Mouse (Mus musculus) ZHBTc4 (cell line): ENCODE measurements at regions not wholly inside any gene's neighbourhood (a gene's known extent, or its start where the extent isn't known, plus 50 kb on each side); places are given as distances from the start of the nearest gene placed in this dataset.

Source experiments
- DNase-seq: peaks from one replicate; pipeline ENCODE4 v3.0.0-alpha.2; 2011; ENCODE audit warnings: low read depth, low spot score

DNA sequence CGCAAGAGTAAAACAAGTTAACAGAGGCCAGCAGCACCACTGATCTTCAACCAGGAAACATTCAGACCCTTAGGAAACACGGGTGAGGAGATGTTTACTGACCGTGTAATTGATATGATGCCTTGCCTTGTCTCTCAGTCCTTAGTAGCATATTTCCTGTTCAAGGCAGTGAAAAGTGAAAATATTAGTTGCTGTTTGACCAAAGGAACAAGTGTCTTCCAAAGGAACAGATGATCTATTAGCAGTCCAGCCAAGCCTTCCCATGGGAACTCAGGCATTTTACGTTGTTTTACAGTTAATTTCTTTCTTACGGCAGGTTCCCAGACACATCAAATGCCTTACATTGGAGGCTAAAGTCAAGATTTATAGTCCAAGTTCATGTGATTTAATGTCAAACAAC lies 321.3 kb upstream of the Jag1 start:
- no peak for DNase-seq

- no peak for DNase-seq
Measured at GRCm38 (mm10) chr2:137436161-137436560, 319.7 kb upstream of the Jag1 start.

- DNase-seq = no peak
Measured at GRCm38 (mm10) chr2:137422656-137423055, 306.2 kb upstream of the Jag1 start.

DNA sequence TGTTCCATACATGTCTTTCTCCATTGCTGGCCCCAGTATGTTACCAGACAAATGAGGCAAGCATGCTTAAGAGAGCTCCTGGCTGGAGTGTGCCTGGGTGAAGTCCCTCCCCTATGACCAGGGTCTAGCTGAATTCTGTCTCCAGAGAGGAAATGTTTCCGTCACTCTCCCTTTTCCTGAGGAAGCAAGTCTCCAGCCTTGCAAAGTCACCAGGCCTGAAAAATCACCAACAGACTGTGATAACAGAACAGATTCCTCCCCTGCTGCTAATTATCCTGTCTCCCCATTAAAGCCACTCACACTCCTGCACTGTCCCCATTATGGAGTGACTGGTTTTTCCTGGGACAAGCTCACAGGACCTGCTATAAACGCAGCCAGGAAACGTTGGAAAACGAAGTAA lies 303.2 kb upstream of the Jag1 start:
- no peak for DNase-seq

- no peak for DNase-seq
Measured at GRCm38 (mm10) chr2:137417691-137418090, 301.2 kb upstream of the Jag1 start.

- DNase-seq = peak; percentile 3
Measured at GRCm38 (mm10) chr2:137413432-137413831, 297.0 kb upstream of the Jag1 start.

GRCm38 (mm10) chr2:137409611-137410010 lies 293.2 kb upstream of the Jag1 start:
- no peak for DNase-seq

DNA sequence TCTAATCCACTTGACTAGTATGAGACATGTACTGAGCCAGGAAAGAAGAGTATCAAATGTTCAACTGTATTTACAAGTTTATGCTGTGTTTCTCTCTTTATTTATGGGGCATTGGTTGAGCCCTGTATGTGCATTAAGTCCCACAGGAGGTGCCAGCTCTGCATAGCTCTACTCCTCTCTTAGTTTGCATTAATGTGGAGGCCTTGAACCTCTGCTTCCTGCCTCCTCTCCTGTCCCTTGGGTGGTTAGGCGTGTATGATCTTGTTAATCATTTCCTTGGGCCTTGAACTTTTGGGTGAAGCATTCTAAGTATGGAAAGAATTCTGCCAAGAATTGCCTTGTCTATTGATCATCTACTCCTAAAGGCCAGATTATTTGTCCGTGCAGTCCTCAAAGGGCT lies 291.9 kb upstream of the Jag1 start:
- DNase-seq = no peak

GRCm38 (mm10) chr2:137393486-137393885 lies 277.0 kb upstream of the Jag1 start:
- no peak for DNase-seq

DNA sequence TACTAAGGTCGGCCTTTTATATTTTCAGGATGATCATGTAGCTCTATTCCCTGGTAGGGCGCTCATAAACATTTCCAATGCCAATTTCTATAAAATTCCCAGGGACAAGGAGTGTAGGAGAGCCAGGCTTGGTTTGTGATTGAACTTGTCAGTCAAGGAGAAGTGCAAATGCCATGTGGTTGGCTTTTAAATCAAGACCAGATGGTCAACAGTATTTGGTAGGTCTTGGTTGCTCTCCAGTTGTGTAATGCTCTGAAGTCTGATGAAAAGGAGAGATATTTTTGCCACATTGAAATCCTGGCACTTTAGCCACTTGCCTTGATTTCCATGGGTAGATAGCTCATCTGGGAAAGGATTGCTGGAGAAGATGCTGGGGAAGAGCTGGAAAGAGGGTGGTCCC lies 263.4 kb upstream of the Jag1 start:
- DNase-seq = no peak

GRCm38 (mm10) chr2:137375346-137375745 lies 258.9 kb upstream of the Jag1 start:
- DNase-seq = no peak

DNA sequence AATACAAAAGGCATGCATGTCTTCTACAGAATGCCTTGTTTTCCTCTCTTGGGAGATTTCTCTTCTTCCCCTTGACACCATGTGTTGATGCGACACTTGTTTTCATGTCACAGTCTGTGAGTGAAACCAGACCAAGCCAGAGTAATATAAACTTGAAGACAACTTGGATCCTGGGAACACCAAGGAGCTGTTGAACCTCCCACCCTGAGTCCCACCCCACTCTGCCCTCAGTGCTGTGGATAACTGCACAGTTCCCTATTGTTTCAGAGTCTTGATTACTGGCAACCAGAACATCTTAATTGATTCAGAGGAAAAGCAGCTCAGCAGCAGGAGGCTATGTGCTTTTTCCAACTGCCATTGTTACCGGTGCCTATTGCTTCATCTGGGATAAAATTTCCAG lies 254.6 kb upstream of the Jag1 start:
- DNase-seq = no peak

GRCm38 (mm10) chr2:137363006-137363405 lies 246.6 kb upstream of the Jag1 start:
- DNase-seq = no peak

DNA sequence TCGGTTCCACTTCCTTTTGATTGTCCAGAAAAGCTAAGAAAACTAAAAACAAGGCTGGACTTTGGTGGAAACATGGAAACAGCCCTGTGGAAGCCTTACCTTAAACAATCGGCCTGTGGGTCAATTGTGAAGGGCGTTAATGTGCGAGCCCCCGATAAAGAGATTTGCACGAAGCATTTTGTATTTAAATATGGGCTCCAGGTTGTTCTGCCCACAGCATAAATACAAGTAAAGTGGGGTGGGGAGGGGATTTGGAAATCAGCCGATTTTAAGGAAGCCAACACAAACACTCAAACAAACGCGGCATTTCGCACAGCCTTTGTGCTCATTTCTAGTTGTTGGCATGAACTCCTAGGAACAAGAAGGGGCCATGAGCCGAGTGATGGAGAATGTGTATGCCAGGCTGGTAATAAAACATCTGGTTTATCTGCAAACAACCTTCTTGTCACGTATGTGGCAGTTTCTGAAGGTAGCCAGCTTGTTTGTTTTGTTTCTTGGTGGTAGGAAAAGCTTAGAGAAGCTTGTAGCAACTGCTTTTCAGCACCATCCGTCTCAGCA lies 240.8 kb upstream of the Jag1 start:
- no peak for DNase-seq

DNA sequence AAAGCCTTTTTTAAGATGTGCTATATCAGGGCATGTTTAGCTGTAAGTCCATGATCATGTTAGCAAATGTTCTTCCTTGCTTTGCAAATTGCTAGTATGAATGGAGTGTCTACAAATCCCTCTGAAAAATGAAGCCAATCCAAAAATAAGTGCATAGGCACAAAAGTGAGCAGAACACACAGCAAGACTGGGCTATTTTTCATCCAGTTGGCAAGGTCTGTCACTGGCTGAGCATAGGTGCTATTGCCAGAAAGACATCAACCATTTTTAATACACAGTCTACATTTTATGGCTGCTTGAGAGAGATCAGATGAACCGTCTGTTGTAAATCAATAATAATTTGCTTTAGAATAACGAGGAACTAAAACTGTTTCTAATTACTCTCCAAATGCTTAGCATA lies 227.3 kb upstream of the Jag1 start:
- no peak for DNase-seq

- DNase-seq = no peak
Measured at GRCm38 (mm10) chr2:137329995-137330394, 213.6 kb upstream of the Jag1 start.

- DNase-seq = no peak
Measured at GRCm38 (mm10) chr2:137323445-137323844, 207.0 kb upstream of the Jag1 start.

GRCm38 (mm10) chr2:137310511-137310910 lies 194.1 kb upstream of the Jag1 start:
- DNase-seq = no peak

GRCm38 (mm10) chr2:137308116-137308515 lies 191.7 kb upstream of the Jag1 start:
- no peak for DNase-seq

DNA sequence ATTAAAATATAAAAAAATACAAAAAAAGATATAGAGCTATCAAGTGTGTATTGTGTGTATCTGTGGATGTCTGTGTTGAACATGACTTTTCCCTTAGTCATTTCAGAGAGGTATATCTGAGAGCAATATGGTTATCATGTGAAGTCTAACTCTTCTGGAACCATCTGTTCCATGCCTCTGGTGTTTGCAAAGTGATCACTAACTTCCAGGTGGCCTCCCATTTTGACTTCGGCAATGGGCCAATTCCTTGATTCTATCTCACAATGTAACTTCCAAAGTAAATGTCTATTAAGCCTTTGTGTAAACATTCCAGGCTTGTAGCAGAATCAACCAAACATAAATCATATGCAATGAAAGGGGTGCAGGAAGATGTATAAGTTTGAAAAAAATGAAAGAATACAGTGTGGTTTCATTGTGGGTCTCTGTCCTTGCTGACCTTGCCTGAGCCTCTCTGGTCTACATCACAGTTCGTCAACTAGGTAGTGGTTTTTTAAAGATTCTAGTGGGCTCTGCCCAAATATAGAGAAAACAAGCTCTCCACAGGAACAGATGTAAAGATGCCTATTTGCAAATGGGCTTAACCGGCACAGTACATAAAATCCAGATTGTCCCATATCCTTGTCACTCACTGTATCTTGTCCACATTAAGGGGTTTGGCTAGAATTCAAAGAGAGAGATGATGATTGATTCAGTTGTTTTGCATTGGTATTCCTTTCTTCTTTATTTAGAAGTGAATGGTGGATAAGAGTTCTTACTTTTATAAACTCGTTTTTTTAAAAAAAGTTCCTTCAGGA lies 185.2 kb upstream of the Jag1 start:
- DNase-seq = no peak

GRCm38 (mm10) chr2:137289231-137289630 lies 172.8 kb upstream of the Jag1 start:
- no peak for DNase-seq

- no peak for DNase-seq
Measured at GRCm38 (mm10) chr2:137271575-137272180, 155.2 kb upstream of the Jag1 start.

GRCm38 (mm10) chr2:137262911-137263310 lies 146.5 kb upstream of the Jag1 start:
- DNase-seq = no peak
